Mouse (Mus musculus) cerebellum, adult 2 months (tissue): ENCODE results near the gene Otud7a.
A peak's percentile ranks its signal among the peaks of the same experiment; 100 is the strongest.

Experiments
- CTCF ChIP-seq: fragments of 200-500 bp; IDR thresholded peaks from 2 replicates; pipeline ENCODE4 v1.5.1; 2011; ENCODE audit warnings: low read depth, mild to moderate bottlenecking, control low read depth, low read length, moderate library complexity, borderline replicate concordance; ENCODE audit not compliant: insufficient read depth
- POLR2A ChIP-seq: fragments of 200-500 bp; IDR thresholded peaks from 2 replicates; pipeline ENCODE4 v1.6.1; 2011; ENCODE audit warnings: low read length, control low read depth, borderline replicate concordance; ENCODE audit not compliant: insufficient read depth

DNA sequence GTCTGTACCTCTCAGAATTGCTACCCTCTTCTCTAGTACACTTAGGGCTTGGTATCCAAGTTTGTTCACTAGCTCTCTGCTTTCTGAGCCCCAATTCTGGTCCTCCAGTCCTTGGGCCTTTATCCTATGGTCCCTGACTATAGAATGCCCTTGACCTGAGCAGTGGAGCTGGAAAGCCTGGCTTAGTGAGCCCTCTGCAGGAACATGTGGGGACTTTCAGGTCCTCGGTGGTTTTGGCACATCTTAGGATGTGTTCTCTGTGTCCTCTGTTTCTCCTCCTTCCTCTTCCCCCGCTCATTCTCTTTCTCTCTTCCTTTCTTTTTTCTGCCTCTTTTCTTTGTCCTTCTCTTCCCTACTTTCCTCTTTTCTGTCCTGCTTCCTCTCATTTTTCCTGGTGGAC, 145.8 kb downstream of the Otud7a start:
- peak; percentile 53; the same call in 1 of the 2 replicates for TF ChIP-seq CTCF
- no peak for TF ChIP-seq POLR2A
